Mouse (Mus musculus) liver, adult 2 months (tissue): ENCODE results near the gene Safb2.
"Not testable (repeated sequence)": the region's sequence is repeated elsewhere in the genome, so short reads cannot be mapped to it uniquely, and the experiment has no call there.

ENCODE experiments used
- CTCF ChIP-seq: fragments of 200-500 bp; IDR thresholded peaks from 2 replicates; pipeline ENCODE4 v1.5.1; 2011; ENCODE audit warnings: low read depth, low read length, control low read depth
- POLR2A ChIP-seq: fragments of 200-500 bp; IDR thresholded peaks from 2 replicates; pipeline ENCODE4 v1.6.1; 2011; ENCODE audit warnings: low read length, control low read depth; ENCODE audit not compliant: insufficient read depth; ENCODE audit errors: extremely low read depth

DNA sequence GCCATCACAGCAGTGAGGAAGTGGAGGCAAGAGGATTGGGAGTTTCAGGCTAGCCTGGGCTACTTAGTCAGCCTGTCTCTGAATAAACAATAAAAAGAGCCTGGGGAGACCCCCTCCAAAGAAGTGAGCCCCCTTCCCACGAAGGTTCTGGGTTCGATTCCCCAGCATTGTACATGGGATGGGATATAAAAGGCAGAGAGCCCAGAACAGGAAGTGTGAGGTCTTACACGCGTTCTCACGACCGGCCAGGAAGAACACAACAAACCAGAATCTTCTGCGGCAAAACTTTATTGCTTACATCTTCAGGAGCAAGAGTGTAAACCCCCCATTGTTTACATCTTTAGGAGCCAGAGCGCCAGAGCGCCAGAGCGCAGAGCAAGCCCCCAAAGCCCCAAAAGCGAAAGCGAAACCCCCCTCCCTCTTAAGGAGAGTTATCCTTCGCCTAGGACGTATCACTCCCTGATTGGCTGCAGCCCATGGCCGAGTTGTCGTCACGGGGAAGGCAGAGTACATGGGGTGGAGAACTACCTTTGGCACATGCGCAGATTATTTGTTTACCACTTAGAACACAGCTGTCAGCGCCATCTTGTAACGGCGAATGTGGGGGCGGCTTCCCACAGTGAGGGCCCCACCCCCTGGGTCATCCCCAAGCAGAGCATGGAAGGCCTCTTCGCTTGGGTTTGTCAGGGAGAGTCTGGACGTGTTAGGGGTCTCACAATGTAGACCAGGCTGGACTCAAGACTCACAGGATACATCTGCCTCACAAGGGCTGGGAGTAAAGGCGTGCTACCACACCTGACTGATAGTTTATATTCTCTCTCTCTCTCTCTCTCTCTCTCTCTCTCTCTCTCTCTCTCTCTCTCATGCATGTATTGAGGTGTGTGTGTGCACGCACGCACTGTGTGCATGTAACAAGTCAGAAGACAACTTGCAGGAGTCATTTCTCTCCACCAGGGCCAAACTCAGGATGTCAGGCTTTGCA lies 45.7 kb upstream of the Safb2 start:
- not testable (repeated sequence) for TF ChIP-seq CTCF, POLR2A
